Mouse (Mus musculus): ENCODE results near the gene Ticrr.

The Ticrr gene

GRCm38 (mm10) chr7:79680231-79680630 lies 20.2 kb downstream of the Ticrr start:
- peak; percentile 73 for DNase-seq (ENCODE audit: low read depth, low spot score)

GRCm38 (mm10) chr7:79696495-79696894 lies 36.5 kb downstream of the Ticrr start:
- no peak for DNase-seq (ENCODE audit: low read depth, low spot score)

GRCm38 (mm10) chr7:79702755-79703154 lies 42.8 kb downstream of the Ticrr start:
- DNase-seq (ENCODE audit: low read depth, low spot score), result no peak

- DNase-seq (ENCODE audit: low read depth, low spot score), result no peak
These were observed 45.2 kb downstream of the Ticrr start for GRCm38 (mm10) chr7:79705210-79705609.

- peak; percentile 92 for DNase-seq (ENCODE audit: low read depth, low spot score)
These were observed 50.2 kb downstream of the Ticrr start for GRCm38 (mm10) chr7:79710130-79710607.

- no peak for DNase-seq (ENCODE audit: low read depth, low spot score)
These were observed 50.8 kb downstream of the Ticrr start for GRCm38 (mm10) chr7:79710831-79711230.

GRCm38 (mm10) chr7:79715187-79715981 lies 55.4 kb downstream of the Ticrr start, which contains the start of gene Kif7:
Gene Kif7, minus strand, starts transcription at chr7:79715720.
- DNase-seq (ENCODE audit: low read depth, low spot score), result peak; percentile 94

- peak; percentile 69 for DNase-seq (ENCODE audit: low read depth, low spot score)
These were observed 61.5 kb downstream of the Ticrr start for GRCm38 (mm10) chr7:79721386-79721977.

- DNase-seq (ENCODE audit: low read depth, low spot score), result peak; percentile 82
These were observed 67.1 kb downstream of the Ticrr start for GRCm38 (mm10) chr7:79727091-79727490.

- peak; percentile 91 for DNase-seq (ENCODE audit: low read depth, low spot score)
These were observed 68.2 kb downstream of the Ticrr start for GRCm38 (mm10) chr7:79728219-79728618.

GRCm38 (mm10) chr7:79729169-79729568 lies 69.2 kb downstream of the Ticrr start:
- DNase-seq (ENCODE audit: low read depth, low spot score), result peak; percentile 91

GRCm38 (mm10) chr7:79729743-79730370 lies 69.9 kb downstream of the Ticrr start:
- DNase-seq (ENCODE audit: low read depth, low spot score), result peak; percentile 80

- no peak for DNase-seq (ENCODE audit: low read depth, low spot score)
These were observed 71.4 kb downstream of the Ticrr start for GRCm38 (mm10) chr7:79731438-79731837.

GRCm38 (mm10) chr7:79732622-79733021 lies 72.6 kb downstream of the Ticrr start, which contains the start of gene Plin1:
Gene Plin1, minus strand, starts transcription at chr7:79732903.
- DNase-seq (ENCODE audit: low read depth, low spot score), result no peak

GRCm38 (mm10) chr7:79734563-79734962 lies 74.6 kb downstream of the Ticrr start:
- no peak for DNase-seq (ENCODE audit: low read depth, low spot score)

GRCm38 (mm10) chr7:79736511-79736910 lies 76.5 kb downstream of the Ticrr start:
- DNase-seq (ENCODE audit: low read depth, low spot score), result no peak

GRCm38 (mm10) chr7:79738913-79739312 lies 78.9 kb downstream of the Ticrr start:
- no peak for DNase-seq (ENCODE audit: low read depth, low spot score)

GRCm38 (mm10) chr7:79740279-79740678 lies 80.3 kb downstream of the Ticrr start:
- no peak for DNase-seq (ENCODE audit: low read depth, low spot score)

- no peak for DNase-seq (ENCODE audit: low read depth, low spot score)
These were observed 82.3 kb downstream of the Ticrr start for GRCm38 (mm10) chr7:79742277-79742658.

GRCm38 (mm10) chr7:79742659-79743536 lies 82.9 kb downstream of the Ticrr start, which contains the start of the genes Pex11a and Wdr93:
Gene Pex11a, minus strand, starts transcription at chr7:79743131.
Gene Wdr93, plus strand, starts transcription at chr7:79743163.
- peak; percentile 92 for DNase-seq (ENCODE audit: low read depth, low spot score)

GRCm38 (mm10) chr7:79744051-79744450 lies 84.1 kb downstream of the Ticrr start:
- DNase-seq (ENCODE audit: low read depth, low spot score), result no peak
